Mouse (Mus musculus) kidney, adult 2 months (tissue): ENCODE data around the gene Lrpprc.

ENCODE experiments used
- CTCF ChIP-seq: fragments of 200-500 bp; conservative IDR thresholded peaks from 2 replicates; pipeline ENCODE4 v1.5.1; 2011; ENCODE audit warnings: low read depth, mild to moderate bottlenecking, control low read depth, low read length, moderate library complexity, mixed read lengths; ENCODE audit not compliant: insufficient read depth, insufficient read length
- POLR2A ChIP-seq: fragments of 200-500 bp; IDR thresholded peaks from one replicate; pipeline ENCODE4 v1.6.1; 2011; ENCODE audit warnings: low read depth, low read length, control low read depth

- TF ChIP-seq CTCF, result no peak
- TF ChIP-seq POLR2A, result no peak
These were observed 7.1 kb downstream of the Lrpprc start for GRCm38 (mm10) chr17:84783491-84783890.
